Mouse (Mus musculus) cortical plate, adult 2 months (tissue): ENCODE results near the gene Gpr158.

ENCODE experiments used
- CTCF ChIP-seq: fragments of 200-500 bp; IDR thresholded peaks from 2 replicates; pipeline ENCODE4 v1.5.1; 2011; ENCODE audit warnings: mild to moderate bottlenecking, control low read depth, low read length; ENCODE audit not compliant: insufficient read depth; ENCODE audit errors: extremely low read depth
- POLR2A ChIP-seq: fragments of 200-500 bp; IDR thresholded peaks from 2 replicates; pipeline ENCODE4 v1.6.1; 2011; ENCODE audit warnings: mild to moderate bottlenecking, low read length, control low read depth; ENCODE audit not compliant: insufficient read depth; ENCODE audit errors: extremely low read depth

DNA sequence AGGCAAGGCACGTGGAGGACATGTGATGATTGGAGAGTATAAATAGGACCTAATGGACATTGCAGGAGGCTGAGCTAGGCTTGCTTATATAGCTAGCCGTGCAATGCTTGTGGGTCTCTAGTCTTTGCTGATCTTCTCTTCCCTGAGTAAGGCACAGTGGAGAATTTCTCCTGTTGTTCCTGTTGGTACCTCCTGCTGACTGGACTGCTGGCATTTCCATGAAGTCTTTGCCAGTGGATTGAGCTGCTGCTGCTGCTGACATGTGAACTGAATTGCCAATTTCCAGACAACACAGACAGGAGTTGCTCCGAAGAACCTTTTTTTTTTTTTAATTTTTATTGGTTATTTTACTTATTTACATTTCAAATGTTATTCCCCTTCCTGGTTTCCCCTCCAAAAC lies 41.5 kb downstream of the Gpr158 start:
- TF ChIP-seq CTCF (no peak), POLR2A (no peak)
